Mouse (Mus musculus) forebrain, embryonic 15.5 days (tissue): ENCODE results near the gene Myo3b. TPM values are rescaled to one million over a fixed set of nuclear protein-coding genes. Genes with fewer than 3 reads are reported as not detected.

Source experiments
- ATAC-seq: fragments of 200-750 bp; cut with Nextera tagmentation; replicated peaks from 2 replicates; pipeline ENCODE4 v1.8.0; 2017; ENCODE audit warnings: mild to moderate bottlenecking, moderate TSS enrichment, moderate library complexity
- H3K27ac ChIP-seq: fragments of 300-500 bp; sonication (generic); replicated peaks from 2 replicates; pipeline ENCODE4 v1.5.1; 2015; ENCODE audit warnings: mild to moderate bottlenecking, inconsistent platforms
- H3K27me3 ChIP-seq: fragments of 300-500 bp; sonication (generic); 2 replicates; pipeline ENCODE4 v1.6.1; 2015; ENCODE audit warnings: inconsistent platforms
- H3K36me3 ChIP-seq: fragments of 300-500 bp; sonication (generic); 2 replicates; pipeline ENCODE4 v1.6.1; 2015; ENCODE audit warnings: mild to moderate bottlenecking, inconsistent platforms
- H3K4me1 ChIP-seq: fragments of 300-500 bp; sonication (generic); 2 replicates; pipeline ENCODE4 v1.6.1; 2015; ENCODE audit warnings: inconsistent platforms
- H3K4me2 ChIP-seq: fragments of 300-500 bp; sonication (generic); replicated peaks from 2 replicates; pipeline ENCODE4 v1.6.1; 2015; ENCODE audit warnings: mild to moderate bottlenecking, inconsistent platforms
- H3K4me3 ChIP-seq: fragments of 300-500 bp; sonication (generic); 2 replicates; pipeline ENCODE4 v1.5.1; 2015; ENCODE audit warnings: mild to moderate bottlenecking, inconsistent platforms
- H3K9ac ChIP-seq: fragments of 300-500 bp; sonication (generic); replicated peaks from 2 replicates; pipeline ENCODE4 v1.6.1; 2015; ENCODE audit warnings: mild to moderate bottlenecking, inconsistent platforms
- H3K9me3 ChIP-seq: fragments of 300-500 bp; sonication (generic); 2 replicates; pipeline ENCODE4 v1.6.1; 2016; ENCODE audit warnings: inconsistent platforms
- WGBS: fragments of 180-500 bp; shearing (Covaris S2); methylation state at CpG from one replicate; pipeline ENCODE4 v1.1.7; 2015; ENCODE audit warnings: mixed read lengths; 5-methylcytosine and 5-hydroxymethylcytosine counted together
- polyA plus RNA-seq: library from polyadenylated mRNA; unstranded; fragments of >200 nt; fragmentation: Nextera tagmentation; extraction: Ambion mirVana; gene quantifications from 2 replicates; pipeline ENCODE4 v1.2.1, GENCODE M21; 2015

The Myo3b gene
- polyA plus RNA-seq, 1 experiment from 2014 or later, result 0.24 TPM

- ATAC-seq, result no peak
- H3K27ac ChIP-seq, result no peak overlapping the region
- H3K4me3 ChIP-seq, result no peak overlapping the region
- no peak overlapping the region for H3K4me2 ChIP-seq
- no peaks in the 10 kb centered on the region for H3K27me3 ChIP-seq
- H3K9me3 ChIP-seq, result peaks cover 7% of the 10 kb centered on the region; the same call in 1 of the 2 replicates
- H3K4me1 ChIP-seq, result no peaks in the 10 kb centered on the region
- WGBS, result 75% methylated on average over 2 of the region's 2 CpGs
- no peak overlapping the region for H3K9ac ChIP-seq
- H3K36me3 ChIP-seq, result peaks cover 9% of the 10 kb centered on the region; the same call in 1 of the 2 replicates
Measured at GRCm38 (mm10) chr2:70031472-70031871, 7.5 kb upstream of the Myo3b start.

GRCm38 (mm10) chr2:70034895-70035294, 4.0 kb upstream of the Myo3b start:
- no peaks in the 10 kb centered on the region for H3K4me1 ChIP-seq
- ATAC-seq, result no peak
- no peak overlapping the region for H3K27ac ChIP-seq
- no peaks in the 10 kb centered on the region for H3K36me3 ChIP-seq
- no peaks in the 10 kb centered on the region for H3K9me3 ChIP-seq
- H3K27me3 ChIP-seq, result no peaks in the 10 kb centered on the region
- H3K9ac ChIP-seq, result no peak overlapping the region
- no peak overlapping the region for H3K4me2 ChIP-seq
- H3K4me3 ChIP-seq, result no peak overlapping the region
- 32% methylated on average over 5 of the region's 5 CpGs for WGBS

GRCm38 (mm10) chr2:70035358-70035757, 3.6 kb upstream of the Myo3b start:
- H3K4me2 ChIP-seq, result no peak overlapping the region
- WGBS, result 41% methylated on average over 1 of the region's 1 CpGs
- no peak overlapping the region for H3K4me3 ChIP-seq
- no peaks in the 10 kb centered on the region for H3K4me1 ChIP-seq
- no peak overlapping the region for H3K9ac ChIP-seq
- no peak overlapping the region for H3K27ac ChIP-seq
- H3K27me3 ChIP-seq, result no peaks in the 10 kb centered on the region
- no peaks in the 10 kb centered on the region for H3K36me3 ChIP-seq
- no peak for ATAC-seq
- H3K9me3 ChIP-seq, result no peaks in the 10 kb centered on the region

GRCm38 (mm10) chr2:70037221-70037620, 1.7 kb upstream of the Myo3b start:
- ATAC-seq, result no peak
- WGBS, result 84% methylated on average over 8 of the region's 8 CpGs

GRCm38 (mm10) chr2:70044466-70044865, 5.5 kb downstream of the Myo3b start:
- ATAC-seq, result no peak
- 25% methylated on average over 6 of the region's 6 CpGs for WGBS
- H3K27ac ChIP-seq, result no peak overlapping the region

More at GRCm38 (mm10) chr2:70037221-70037620, 1.7 kb upstream of the Myo3b start:
- Histone ChIP-seq H3K36me3 (no peaks in the 10 kb centered on the region), H3K4me3 (no peak overlapping the region), H3K27me3 (no peaks in the 10 kb centered on the region), H3K4me2 (no peak overlapping the region), H3K9ac (no peak overlapping the region), H3K4me1 (no peaks in the 10 kb centered on the region), H3K27ac (no peak overlapping the region), H3K9me3 (no peaks in the 10 kb centered on the region)

GRCm38 (mm10) chr2:70047868-70048267, 8.9 kb downstream of the Myo3b start:
- H3K27ac ChIP-seq, result no peak overlapping the region

More at GRCm38 (mm10) chr2:70044466-70044865, 5.5 kb downstream of the Myo3b start:
- Histone ChIP-seq H3K27me3 (no peaks in the 10 kb centered on the region), H3K4me1 (no peaks in the 10 kb centered on the region), H3K36me3 (no peaks in the 10 kb centered on the region), H3K9ac (no peak overlapping the region), H3K4me3 (no peak overlapping the region), H3K9me3 (no peaks in the 10 kb centered on the region), H3K4me2 (no peak overlapping the region)

GRCm38 (mm10) chr2:70053803-70054202, 14.9 kb downstream of the Myo3b start:
- no peak overlapping the region for H3K4me3 ChIP-seq

More at GRCm38 (mm10) chr2:70047868-70048267, 8.9 kb downstream of the Myo3b start:
- no peak for ATAC-seq
- Histone ChIP-seq H3K9ac (no peak overlapping the region), H3K4me1 (no peaks in the 10 kb centered on the region), H3K9me3 (no peaks in the 10 kb centered on the region), H3K4me3 (no peak overlapping the region), H3K27me3 (no peaks in the 10 kb centered on the region), H3K4me2 (no peak overlapping the region), H3K36me3 (no peaks in the 10 kb centered on the region)
- WGBS, result 92% methylated on average over 11 of the region's 11 CpGs

GRCm38 (mm10) chr2:70058201-70058600, 19.3 kb downstream of the Myo3b start:
- peaks cover 21% of the 10 kb centered on the region for H3K4me1 ChIP-seq
- H3K27me3 ChIP-seq, result no peaks in the 10 kb centered on the region
- H3K4me3 ChIP-seq, result no peak overlapping the region
- no peak overlapping the region for H3K9ac ChIP-seq
- H3K27ac ChIP-seq, result no peak overlapping the region
- no peaks in the 10 kb centered on the region for H3K9me3 ChIP-seq
- H3K4me2 ChIP-seq, result no peak overlapping the region
- ATAC-seq, result no peak
- H3K36me3 ChIP-seq, result no peaks in the 10 kb centered on the region
- WGBS, result 95% methylated on average over 4 of the region's 4 CpGs

More at GRCm38 (mm10) chr2:70053803-70054202, 14.9 kb downstream of the Myo3b start:
- no peak overlapping the region for H3K4me2 ChIP-seq
- no peaks in the 10 kb centered on the region for H3K27me3 ChIP-seq
- H3K36me3 ChIP-seq, result no peaks in the 10 kb centered on the region
- H3K27ac ChIP-seq, result 0 out of 2 replicates have a peak overlapping the region, but pooled peaks have one; percentile 23
- H3K9me3 ChIP-seq, result no peaks in the 10 kb centered on the region
- WGBS, result 28% methylated on average over 9 of the region's 9 CpGs
- H3K4me1 ChIP-seq, result peaks cover 15% of the 10 kb centered on the region
- no peak overlapping the region for H3K9ac ChIP-seq
- ATAC-seq, result 0 out of 2 replicates have a peak, but pooled peaks have one; percentile 13

- H3K9ac ChIP-seq, result no peak overlapping the region
- no peaks in the 10 kb centered on the region for H3K9me3 ChIP-seq
- 37% methylated on average over 11 of the region's 11 CpGs for WGBS
- H3K4me1 ChIP-seq, result peaks cover 8% of the 10 kb centered on the region
- H3K4me2 ChIP-seq, result no peak overlapping the region
- ATAC-seq, result peak; percentile 74
- no peak overlapping the region for H3K4me3 ChIP-seq
- no peaks in the 10 kb centered on the region for H3K36me3 ChIP-seq
- no peaks in the 10 kb centered on the region for H3K27me3 ChIP-seq
- peak overlapping the region; percentile 79 for H3K27ac ChIP-seq
Measured at GRCm38 (mm10) chr2:70060359-70061345, 21.7 kb downstream of the Myo3b start.

- Histone ChIP-seq H3K27me3 (no peaks in the 10 kb centered on the region), H3K27ac (no peak overlapping the region), H3K9ac (no peak overlapping the region), H3K9me3 (no peaks in the 10 kb centered on the region), H3K4me1 (peaks cover 12% of the 10 kb centered on the region), H3K36me3 (no peaks in the 10 kb centered on the region), H3K4me3 (no peak overlapping the region), H3K4me2 (no peak overlapping the region)
- WGBS, result 86% methylated on average over 6 of the region's 6 CpGs
- ATAC-seq, result no peak
Measured at GRCm38 (mm10) chr2:70065116-70065515, 26.2 kb downstream of the Myo3b start.

- Histone ChIP-seq H3K9me3 (no peaks in the 10 kb centered on the region), H3K4me2 (no peak overlapping the region), H3K36me3 (no peaks in the 10 kb centered on the region), H3K4me1 (0 out of 2 replicates have a peak, but pooled peaks cover 5% of the 10 kb centered on the region), H3K4me3 (no peak overlapping the region), H3K9ac (no peak overlapping the region), H3K27ac (no peak overlapping the region), H3K27me3 (no peaks in the 10 kb centered on the region)
- 18% methylated on average over 7 of the region's 7 CpGs for WGBS
- no peak for ATAC-seq
Measured at GRCm38 (mm10) chr2:70065729-70066300, 26.9 kb downstream of the Myo3b start.
